Mouse (Mus musculus): ENCODE data around the gene Rsbn1l. TPM values are rescaled to one million over a fixed set of nuclear protein-coding genes. Genes with fewer than 3 reads are reported as not detected.

Rsbn1l gene
- 4.3 and 4.9 TPM in 2 replicates for polyA plus RNA-seq (2015; fragmentation: Nextera tagmentation; extraction: Ambion mirVana)

DNA sequence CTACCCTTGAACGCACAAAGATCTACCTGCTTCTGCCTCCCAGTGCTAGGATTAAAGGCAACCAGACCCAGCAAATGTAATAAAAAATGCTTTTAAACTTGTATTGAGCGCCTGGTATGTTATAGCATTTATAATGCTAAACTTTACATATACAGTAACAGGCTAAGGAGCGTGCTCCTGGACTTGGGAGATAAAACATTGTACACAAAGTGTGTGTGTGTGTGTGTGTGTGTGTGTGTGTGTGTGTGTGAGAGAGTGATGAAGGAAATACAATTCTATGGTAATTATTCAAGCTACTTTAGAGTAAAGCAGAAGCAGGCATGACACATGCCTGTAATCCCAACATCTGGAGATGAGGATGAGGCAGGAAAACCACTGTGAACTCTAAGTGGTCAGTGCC lies at the start of gene Rsbn1l:
TSS of gene Rsbn1l (minus strand) at position 101 of the 400 bp plus-strand sequence.
- 94% methylated on average over 3 of the region's 3 CpGs for WGBS
- no peak for ATAC-seq
- no peaks in the 10 kb centered on the region for H3K36me3 ChIP-seq (ENCODE audit: control insufficient read depth, insufficient read depth, low read length)
- H3K9me3 ChIP-seq (replicated peaks; ENCODE audit: control insufficient read depth, low read length, poor library complexity, severe bottlenecking): no peaks in the 10 kb centered on the region; the same call in 1 of the 2 replicates
- H3K4me1 ChIP-seq (ENCODE audit: control insufficient read depth, insufficient read depth, low read length): 0 out of 2 replicates have a peak, but pooled peaks cover 5% of the 10 kb centered on the region
- H3K27ac ChIP-seq (ENCODE audit: low read length): no peak within 1 kb of the TSS
- no peak within 1 kb of the TSS for H3K9ac ChIP-seq (ENCODE audit: low read depth, low read length)
- H3K27me3 ChIP-seq (ENCODE audit: control insufficient read depth, insufficient read depth, low read depth, low read length): no peaks in the 10 kb centered on the region
- H3K4me2 ChIP-seq (ENCODE audit: low read length): no peak within 1 kb of the TSS
- H3K4me3 ChIP-seq (ENCODE audit: low read depth, low read length): no peak within 1 kb of the TSS

DNA sequence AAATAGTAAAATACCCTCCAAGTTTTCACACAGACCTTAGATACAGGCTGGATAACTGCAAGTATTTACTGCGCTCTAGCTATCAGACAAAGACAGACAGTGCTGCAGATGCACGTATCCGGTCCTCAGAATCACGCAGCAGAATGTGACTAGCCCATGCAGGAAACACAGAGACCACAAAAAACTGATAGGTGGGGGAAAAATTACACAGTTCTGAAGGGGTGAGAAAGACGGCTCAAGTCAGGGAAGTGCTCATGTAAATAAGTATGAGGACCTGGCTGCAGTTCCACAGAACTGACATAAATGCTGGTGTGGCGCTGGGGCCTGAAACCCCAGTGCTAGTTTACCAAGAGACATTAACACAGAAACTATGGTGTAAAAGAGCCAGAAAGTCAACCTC lies 46.5 kb upstream of the Rsbn1l start:
- Histone ChIP-seq H3K9me3 (replicated peaks; ENCODE audit: control insufficient read depth, low read length, poor library complexity, severe bottlenecking) (no peaks in the 10 kb centered on the region), H3K4me1 (ENCODE audit: control insufficient read depth, insufficient read depth, low read length) (no peaks in the 10 kb centered on the region), H3K27ac (ENCODE audit: low read length) (no peak overlapping the region), H3K36me3 (ENCODE audit: control insufficient read depth, insufficient read depth, low read length) (peaks cover 39% of the 10 kb centered on the region), H3K27me3 (ENCODE audit: control insufficient read depth, insufficient read depth, low read depth, low read length) (no peaks in the 10 kb centered on the region), H3K4me2 (ENCODE audit: low read length) (no peak overlapping the region), H3K4me3 (ENCODE audit: low read depth, low read length) (no peak overlapping the region), H3K9ac (ENCODE audit: low read depth, low read length) (no peak overlapping the region)
- WGBS: 94% methylated on average over 6 of the region's 6 CpGs
- ATAC-seq: no peak

DNA sequence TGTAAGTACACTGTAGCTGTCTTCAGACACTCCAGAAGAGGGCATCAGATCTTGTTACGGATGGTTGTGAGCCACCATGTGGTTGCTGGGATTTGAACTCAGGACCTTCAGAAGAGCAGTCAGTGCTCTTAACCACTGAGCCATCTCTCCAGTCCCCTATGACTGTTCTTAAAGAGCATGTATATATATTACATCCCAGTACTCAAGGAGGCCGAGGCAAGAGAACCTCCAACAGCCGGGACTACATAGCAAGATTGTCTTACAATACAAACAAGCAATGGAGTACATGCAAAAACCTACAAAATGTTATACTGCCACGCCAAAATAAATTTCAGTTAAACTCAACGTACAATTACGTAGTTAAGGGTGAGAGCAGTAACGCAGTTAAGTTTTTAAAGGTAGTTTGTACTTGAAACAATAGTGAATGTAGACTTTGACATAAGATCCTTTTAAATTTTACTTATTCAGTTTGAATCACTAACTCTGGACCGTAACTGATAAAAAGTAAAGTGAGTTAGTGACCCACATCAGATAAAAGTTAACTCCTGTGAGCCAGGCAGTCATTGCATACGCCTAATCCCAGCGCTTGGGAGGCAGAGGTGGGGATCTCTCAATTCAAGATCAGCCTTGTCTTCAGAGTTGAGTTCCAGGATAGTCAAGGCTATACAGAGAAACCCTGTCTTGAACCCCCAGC lies 45.6 kb upstream of the Rsbn1l start:
- Histone ChIP-seq H3K27me3 (ENCODE audit: control insufficient read depth, insufficient read depth, low read depth, low read length) (no peaks in the 10 kb centered on the region), H3K4me2 (ENCODE audit: low read length) (no peak overlapping the region), H3K9ac (ENCODE audit: low read depth, low read length) (no peak overlapping the region), H3K36me3 (ENCODE audit: control insufficient read depth, insufficient read depth, low read length) (peaks cover 47% of the 10 kb centered on the region), H3K9me3 (replicated peaks; ENCODE audit: control insufficient read depth, low read length, poor library complexity, severe bottlenecking) (no peaks in the 10 kb centered on the region), H3K4me3 (ENCODE audit: low read depth, low read length) (no peak overlapping the region), H3K4me1 (ENCODE audit: control insufficient read depth, insufficient read depth, low read length) (no peaks in the 10 kb centered on the region), H3K27ac (ENCODE audit: low read length) (no peak overlapping the region)
- ATAC-seq: no peak
- WGBS: 95% methylated on average over 10 of the region's 10 CpGs

DNA sequence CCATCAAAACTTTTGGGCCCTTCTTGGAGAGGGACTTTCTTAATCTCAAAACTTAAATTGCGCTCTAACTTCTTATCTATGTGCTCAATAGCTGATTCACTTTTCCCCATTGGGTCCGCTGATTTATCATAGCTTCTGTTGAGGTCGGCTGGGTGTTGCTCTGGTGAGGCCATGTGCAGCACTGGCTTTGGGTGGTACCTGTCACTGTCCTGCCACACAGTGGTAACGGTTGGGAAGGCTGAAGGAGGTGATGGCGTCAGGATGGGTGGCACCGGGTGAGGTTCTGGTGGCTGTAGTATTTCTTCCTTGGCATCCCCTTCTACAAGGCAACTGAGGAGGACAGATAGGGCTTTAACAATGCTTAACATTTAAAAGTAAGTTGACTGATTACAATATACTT lies 42.2 kb upstream of the Rsbn1l start:
- WGBS: 93% methylated on average over 6 of the region's 6 CpGs
- Histone ChIP-seq H3K4me1 (ENCODE audit: control insufficient read depth, insufficient read depth, low read length) (no peaks in the 10 kb centered on the region), H3K9me3 (replicated peaks; ENCODE audit: control insufficient read depth, low read length, poor library complexity, severe bottlenecking) (no peaks in the 10 kb centered on the region), H3K36me3 (ENCODE audit: control insufficient read depth, insufficient read depth, low read length) (peaks cover 54% of the 10 kb centered on the region), H3K4me2 (ENCODE audit: low read length) (no peak overlapping the region), H3K4me3 (ENCODE audit: low read depth, low read length) (no peak overlapping the region), H3K27me3 (ENCODE audit: control insufficient read depth, insufficient read depth, low read depth, low read length) (no peaks in the 10 kb centered on the region), H3K9ac (ENCODE audit: low read depth, low read length) (no peak overlapping the region), H3K27ac (ENCODE audit: low read length) (no peak overlapping the region)
- ATAC-seq: no peak

DNA sequence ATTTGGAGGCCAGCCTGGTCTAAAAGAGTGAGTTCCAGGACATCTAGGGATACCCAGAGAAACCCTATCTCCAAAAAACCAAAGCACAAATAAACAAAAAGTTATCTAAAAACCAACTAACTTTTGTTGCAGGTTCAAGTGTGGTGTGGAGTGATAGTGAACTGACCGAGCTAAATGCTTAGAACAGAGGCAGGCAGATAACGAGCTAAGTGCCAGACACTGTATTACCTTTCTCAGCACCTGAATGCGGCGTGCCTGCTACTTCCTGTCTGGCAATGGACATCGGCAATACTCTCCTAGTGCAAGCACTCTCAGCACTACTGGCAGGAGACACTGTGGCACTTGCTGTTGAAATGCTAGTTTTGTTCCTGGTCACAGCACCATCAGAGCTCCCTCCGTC lies 41.4 kb upstream of the Rsbn1l start:
- Histone ChIP-seq H3K4me1 (ENCODE audit: control insufficient read depth, insufficient read depth, low read length) (no peaks in the 10 kb centered on the region), H3K27me3 (ENCODE audit: control insufficient read depth, insufficient read depth, low read depth, low read length) (no peaks in the 10 kb centered on the region), H3K36me3 (ENCODE audit: control insufficient read depth, insufficient read depth, low read length) (peaks cover 50% of the 10 kb centered on the region), H3K4me2 (ENCODE audit: low read length) (no peak overlapping the region), H3K27ac (ENCODE audit: low read length) (no peak overlapping the region), H3K4me3 (ENCODE audit: low read depth, low read length) (no peak overlapping the region), H3K9me3 (replicated peaks; ENCODE audit: control insufficient read depth, low read length, poor library complexity, severe bottlenecking) (no peaks in the 10 kb centered on the region), H3K9ac (ENCODE audit: low read depth, low read length) (no peak overlapping the region)
- no peak for ATAC-seq
- WGBS: 98% methylated on average over 6 of the region's 6 CpGs

DNA sequence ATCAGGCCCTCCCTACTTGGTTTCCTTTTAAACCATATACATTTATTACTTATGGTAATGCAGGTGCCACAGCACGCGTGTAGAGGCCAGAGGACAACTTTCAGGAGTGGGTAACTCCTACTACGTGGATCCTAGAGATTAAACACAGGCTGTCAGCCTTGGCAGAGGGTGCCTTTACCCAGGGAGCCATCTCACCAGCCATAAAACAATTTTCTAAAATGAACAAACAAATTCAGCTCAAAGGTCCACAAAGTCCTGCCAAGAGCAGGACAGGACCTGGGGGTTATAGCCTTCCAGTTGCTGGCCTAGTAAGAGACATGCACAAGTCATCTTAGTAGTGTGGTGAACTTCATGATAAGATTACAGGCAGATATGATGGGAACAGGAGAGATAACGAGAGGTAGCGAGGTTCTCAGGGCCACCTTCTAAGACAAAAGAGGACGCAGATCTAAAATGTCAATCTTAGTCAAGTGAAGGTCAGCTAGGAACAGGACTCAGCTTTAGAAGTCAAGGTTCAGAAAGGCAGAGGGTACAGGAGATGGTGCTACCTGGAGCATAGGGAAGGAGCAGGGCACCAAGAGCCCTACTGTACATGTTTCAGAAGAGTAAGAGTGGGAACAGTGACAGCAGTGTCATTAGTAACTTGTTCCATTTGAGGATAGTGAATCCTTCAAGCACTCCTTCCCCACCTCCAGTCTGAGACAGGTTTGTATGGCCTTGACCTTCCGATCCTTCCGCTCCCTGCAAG lies 34.0 kb upstream of the Rsbn1l start:
- H3K36me3 ChIP-seq (ENCODE audit: control insufficient read depth, insufficient read depth, low read length): peaks cover 35% of the 10 kb centered on the region

DNA sequence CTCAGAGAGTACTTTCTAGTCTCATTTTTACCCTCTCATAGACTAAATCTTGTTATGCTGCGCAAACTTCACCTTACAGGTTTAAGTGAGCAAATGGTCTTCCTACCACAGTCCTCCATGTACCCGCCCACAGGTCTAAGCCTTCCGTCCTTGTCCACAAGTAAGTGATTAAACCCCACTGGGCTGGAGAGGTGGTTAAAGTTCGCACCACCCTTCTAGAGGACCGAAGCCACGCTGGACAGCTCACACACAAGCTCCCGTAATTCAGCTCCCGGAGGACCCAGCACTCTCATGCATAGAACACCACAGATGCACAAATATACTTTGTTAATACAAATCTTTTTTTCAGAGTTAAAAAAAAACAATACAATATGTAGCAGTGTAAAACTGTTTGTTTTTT lies 30.1 kb upstream of the Rsbn1l start:
- 98% methylated on average over 8 of the region's 8 CpGs for WGBS
- H3K36me3 ChIP-seq (ENCODE audit: control insufficient read depth, insufficient read depth, low read length): peaks cover 21% of the 10 kb centered on the region

More for the DNA sequence above, 34.0 kb upstream of the Rsbn1l start:
- ATAC-seq: no peak
- no peak overlapping the region for H3K4me2 ChIP-seq (ENCODE audit: low read length)
- H3K27ac ChIP-seq (ENCODE audit: low read length): no peak overlapping the region
- H3K27me3 ChIP-seq (ENCODE audit: control insufficient read depth, insufficient read depth, low read depth, low read length): no peaks in the 10 kb centered on the region
- 97% methylated on average over 8 of the region's 8 CpGs for WGBS
- H3K9me3 ChIP-seq (replicated peaks; ENCODE audit: control insufficient read depth, low read length, poor library complexity, severe bottlenecking): no peaks in the 10 kb centered on the region
- H3K4me3 ChIP-seq (ENCODE audit: low read depth, low read length): no peak overlapping the region
- H3K9ac ChIP-seq (ENCODE audit: low read depth, low read length): no peak overlapping the region
- H3K4me1 ChIP-seq (ENCODE audit: control insufficient read depth, insufficient read depth, low read length): no peaks in the 10 kb centered on the region

DNA sequence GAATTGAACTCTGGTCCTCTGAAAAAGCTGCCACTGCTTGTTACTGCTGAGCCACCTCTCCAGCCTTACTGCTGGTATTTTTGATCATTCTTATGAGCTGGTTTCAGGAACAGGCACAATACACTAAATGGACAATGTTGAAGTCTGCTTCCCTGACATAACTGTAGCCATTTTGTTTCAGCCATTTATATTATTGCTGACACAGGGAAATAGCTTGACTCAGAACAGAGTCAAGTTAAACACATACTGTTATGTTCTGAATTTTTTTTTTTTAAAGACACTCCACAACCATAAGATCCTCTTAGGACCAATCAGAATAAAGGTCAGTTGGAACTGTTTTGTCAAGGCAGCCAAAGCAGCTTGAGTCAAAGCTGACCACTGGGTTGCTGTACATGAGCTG lies 27.3 kb upstream of the Rsbn1l start:
- Histone ChIP-seq H3K27ac (ENCODE audit: low read length) (no peak overlapping the region), H3K4me2 (ENCODE audit: low read length) (no peak overlapping the region), H3K9ac (ENCODE audit: low read depth, low read length) (no peak overlapping the region), H3K4me3 (ENCODE audit: low read depth, low read length) (no peak overlapping the region), H3K36me3 (ENCODE audit: control insufficient read depth, insufficient read depth, low read length) (peaks cover 10% of the 10 kb centered on the region; the same call in 1 of the 2 replicates), H3K9me3 (replicated peaks; ENCODE audit: control insufficient read depth, low read length, poor library complexity, severe bottlenecking) (no peaks in the 10 kb centered on the region), H3K4me1 (ENCODE audit: control insufficient read depth, insufficient read depth, low read length) (no peaks in the 10 kb centered on the region), H3K27me3 (ENCODE audit: control insufficient read depth, insufficient read depth, low read depth, low read length) (no peaks in the 10 kb centered on the region)
- ATAC-seq: no peak

More for the DNA sequence above, 30.1 kb upstream of the Rsbn1l start:
- H3K27me3 ChIP-seq (ENCODE audit: control insufficient read depth, insufficient read depth, low read depth, low read length): no peaks in the 10 kb centered on the region
- no peak for ATAC-seq
- H3K4me3 ChIP-seq (ENCODE audit: low read depth, low read length): no peak overlapping the region
- no peak overlapping the region for H3K4me2 ChIP-seq (ENCODE audit: low read length)
- no peaks in the 10 kb centered on the region for H3K4me1 ChIP-seq (ENCODE audit: control insufficient read depth, insufficient read depth, low read length)
- H3K9me3 ChIP-seq (replicated peaks; ENCODE audit: control insufficient read depth, low read length, poor library complexity, severe bottlenecking): no peaks in the 10 kb centered on the region
- no peak overlapping the region for H3K27ac ChIP-seq (ENCODE audit: low read length)
- H3K9ac ChIP-seq (ENCODE audit: low read depth, low read length): no peak overlapping the region

DNA sequence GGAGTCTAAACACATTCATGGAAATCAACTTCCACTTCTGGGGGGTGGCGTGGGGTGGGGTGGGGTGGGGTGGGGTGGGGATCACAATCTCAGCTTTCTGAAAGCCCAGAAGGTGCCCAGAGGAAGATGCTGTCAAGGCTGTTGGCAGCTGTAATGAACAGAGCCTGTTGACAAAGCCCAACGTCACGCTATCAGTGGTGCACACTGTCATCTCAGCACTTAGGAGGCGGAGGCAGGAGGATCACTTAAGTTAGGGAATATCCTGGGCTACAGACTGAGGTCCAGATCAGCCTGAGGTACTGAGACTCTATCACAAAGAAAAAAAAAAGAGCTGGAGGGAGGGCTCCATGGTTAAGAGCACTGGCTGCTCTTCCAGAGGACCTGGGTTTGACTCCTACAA lies 18.5 kb upstream of the Rsbn1l start:
- no peak for ATAC-seq
- H3K9me3 ChIP-seq (replicated peaks; ENCODE audit: control insufficient read depth, low read length, poor library complexity, severe bottlenecking): no peaks in the 10 kb centered on the region
- no peaks in the 10 kb centered on the region for H3K27me3 ChIP-seq (ENCODE audit: control insufficient read depth, insufficient read depth, low read depth, low read length)
- no peaks in the 10 kb centered on the region for H3K4me1 ChIP-seq (ENCODE audit: control insufficient read depth, insufficient read depth, low read length)
- H3K9ac ChIP-seq (ENCODE audit: low read depth, low read length): no peak overlapping the region
- no peaks in the 10 kb centered on the region for H3K36me3 ChIP-seq (ENCODE audit: control insufficient read depth, insufficient read depth, low read length)
- no peak overlapping the region for H3K27ac ChIP-seq (ENCODE audit: low read length)
- 89% methylated on average over 4 of the region's 4 CpGs for WGBS
- H3K4me2 ChIP-seq (ENCODE audit: low read length): no peak overlapping the region
- no peak overlapping the region for H3K4me3 ChIP-seq (ENCODE audit: low read depth, low read length)
